Mouse (Mus musculus) lung, embryonic 15.5 days (tissue): ENCODE data around the gene Mesd. TPM values are rescaled to one million over a fixed set of nuclear protein-coding genes. Genes with fewer than 3 reads are reported as not detected.

Experiments
- ATAC-seq: fragments of 200-750 bp; cut with Nextera tagmentation; 2 replicates; pipeline ENCODE4 v1.8.0; 2017; ENCODE audit warnings: moderate number of reproducible peaks, borderline replicate concordance; ENCODE audit not compliant: low FRiP score, low TSS enrichment; ENCODE audit errors: extremely low read depth
- H3K27ac ChIP-seq: fragments of 300-500 bp; sonication (generic); 2 replicates; pipeline ENCODE4 v1.5.1; 2015; ENCODE audit warnings: moderate library complexity, mild to moderate bottlenecking, inconsistent platforms
- H3K27me3 ChIP-seq: fragments of 300-500 bp; sonication (generic); 2 replicates; pipeline ENCODE4 v1.6.1; 2015; ENCODE audit warnings: inconsistent platforms
- H3K36me3 ChIP-seq: fragments of 300-500 bp; sonication (generic); 2 replicates; pipeline ENCODE4 v1.6.1; 2015; ENCODE audit warnings: inconsistent platforms
- H3K4me1 ChIP-seq: fragments of 300-500 bp; sonication (generic); 2 replicates; pipeline ENCODE4 v1.6.1; 2015; ENCODE audit warnings: inconsistent platforms
- H3K4me2 ChIP-seq: fragments of 300-500 bp; sonication (generic); 2 replicates; pipeline ENCODE4 v1.6.1; 2015; ENCODE audit warnings: inconsistent platforms, mild to moderate bottlenecking, moderate library complexity
- H3K4me3 ChIP-seq: fragments of 300-500 bp; sonication (generic); 2 replicates; pipeline ENCODE4 v1.5.1; 2015; ENCODE audit warnings: mild to moderate bottlenecking, inconsistent platforms
- H3K9ac ChIP-seq: fragments of 300-500 bp; sonication (generic); 2 replicates; pipeline ENCODE4 v1.6.1; 2015; ENCODE audit warnings: inconsistent platforms
- H3K9me3 ChIP-seq: fragments of 300-500 bp; sonication (generic); 2 replicates; pipeline ENCODE4 v1.6.1; 2016; ENCODE audit warnings: inconsistent platforms
- WGBS: fragments of 180-500 bp; shearing (Covaris S2); methylation state at CpG from one replicate; pipeline ENCODE4 v1.1.7; 2015; 5-methylcytosine and 5-hydroxymethylcytosine counted together
- polyA plus RNA-seq: library from polyadenylated mRNA; unstranded; fragments of >200 nt; fragmentation: Nextera tagmentation; extraction: Ambion mirVana; gene quantifications from 2 replicates; pipeline ENCODE4 v1.2.1, GENCODE M21; 2015

Gene Mesd
- polyA plus RNA-seq, 1 experiment from 2014 or later, result 136 TPM

- WGBS, result 84% methylated on average over 8 of the region's 8 CpGs
- H3K27ac ChIP-seq, result no peak overlapping the region
Measured at GRCm38 (mm10) chr7:83941701-83942101, 57.4 kb downstream of the Mesd start.

GRCm38 (mm10) chr7:83948743-83949142, 64.5 kb downstream of the Mesd start:
- H3K4me3 ChIP-seq, result no peak overlapping the region
- H3K27ac ChIP-seq, result no peak overlapping the region
- H3K9me3 ChIP-seq, result no peaks in the 10 kb centered on the region
- no peak overlapping the region for H3K9ac ChIP-seq
- H3K27me3 ChIP-seq, result no peaks in the 10 kb centered on the region
- ATAC-seq, result no peak; the same call in 1 of the 2 replicates
- H3K4me1 ChIP-seq, result no peaks in the 10 kb centered on the region
- no peaks in the 10 kb centered on the region for H3K36me3 ChIP-seq
- no peak overlapping the region for H3K4me2 ChIP-seq
- WGBS, result 52% methylated on average over 7 of the region's 7 CpGs

More at GRCm38 (mm10) chr7:83941701-83942101, 57.4 kb downstream of the Mesd start:
- Histone ChIP-seq H3K27me3 (no peaks in the 10 kb centered on the region), H3K4me2 (no peak overlapping the region), H3K9me3 (no peaks in the 10 kb centered on the region), H3K9ac (no peak overlapping the region), H3K36me3 (no peaks in the 10 kb centered on the region), H3K4me1 (no peaks in the 10 kb centered on the region), H3K4me3 (no peak overlapping the region)
- no peak for ATAC-seq

GRCm38 (mm10) chr7:83949662-83950061, 65.4 kb downstream of the Mesd start:
- H3K4me1 ChIP-seq, result no peaks in the 10 kb centered on the region
- ATAC-seq, result no peak
- H3K27ac ChIP-seq, result no peak overlapping the region

More at GRCm38 (mm10) chr7:83949662-83950061, 65.4 kb downstream of the Mesd start:
- Histone ChIP-seq H3K4me2 (no peak overlapping the region), H3K9ac (no peak overlapping the region), H3K27me3 (no peaks in the 10 kb centered on the region), H3K9me3 (no peaks in the 10 kb centered on the region), H3K36me3 (no peaks in the 10 kb centered on the region), H3K4me3 (no peak overlapping the region)
- 65% methylated on average over 6 of the region's 6 CpGs for WGBS

Other genes starting within 250 kb of the Mesd start
- gene Il16, start 138.7 kb upstream of the Mesd start, polyA plus RNA-seq, result 3.7 and 5.5 TPM in 2 replicates
- 3.1 and 3.2 TPM in 2 replicates for gene Cfap161, start 89.6 kb upstream of the Mesd start, polyA plus RNA-seq
- 17.6 and 19.8 TPM in 2 replicates for gene Tlnrd1, start 161 bp upstream of the Mesd start, polyA plus RNA-seq
- gene Cemip, start 202.0 kb downstream of the Mesd start, polyA plus RNA-seq, result 1.4 and 1.6 TPM in 2 replicates